Mouse (Mus musculus) cerebral cortex, adult 2 months (tissue): ENCODE measurements around the gene Psmg4.

ENCODE experiments used
- WGBS: fragments of 180-500 bp; shearing (Covaris S2); methylation state at CpG from one replicate; pipeline ENCODE4 v1.1.7; 2018; 5-methylcytosine and 5-hydroxymethylcytosine counted together

Psmg4 gene

GRCm38 (mm10) chr13:34162491-34163303 is at the start of gene Psmg4:
Gene Psmg4, plus strand, starts transcription at chr13:34162964.
- WGBS: 3% methylated on average over 44 of the region's 44 CpGs

- 82% methylated on average over 3 of the region's 3 CpGs for WGBS
Measured at GRCm38 (mm10) chr13:34113086-34113485, 49.7 kb upstream of the Psmg4 start.

DNA sequence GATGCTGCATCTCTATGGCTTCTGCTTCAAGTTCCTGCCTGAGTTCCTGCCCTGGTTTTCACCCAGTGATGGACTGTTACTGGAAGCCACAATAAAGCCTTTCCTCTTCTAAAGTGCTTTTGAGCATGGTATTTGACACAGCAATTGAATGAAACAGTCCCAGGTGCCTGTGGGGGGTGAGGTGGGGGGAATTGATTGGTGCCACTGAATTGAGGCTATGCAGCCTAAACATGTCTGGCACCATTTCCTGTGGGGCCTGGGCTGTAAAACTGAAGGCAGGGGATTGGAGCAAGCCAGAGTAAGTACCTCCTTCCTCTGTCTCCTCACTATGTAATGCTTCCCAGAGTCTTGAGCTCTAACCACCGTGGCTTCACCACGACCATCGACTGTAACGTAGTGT is 48.1 kb upstream of the Psmg4 start:
- 68% methylated on average over 4 of the region's 4 CpGs for WGBS

- 91% methylated on average over 6 of the region's 6 CpGs for WGBS
Measured at GRCm38 (mm10) chr13:34116508-34116907, 46.3 kb upstream of the Psmg4 start.

DNA sequence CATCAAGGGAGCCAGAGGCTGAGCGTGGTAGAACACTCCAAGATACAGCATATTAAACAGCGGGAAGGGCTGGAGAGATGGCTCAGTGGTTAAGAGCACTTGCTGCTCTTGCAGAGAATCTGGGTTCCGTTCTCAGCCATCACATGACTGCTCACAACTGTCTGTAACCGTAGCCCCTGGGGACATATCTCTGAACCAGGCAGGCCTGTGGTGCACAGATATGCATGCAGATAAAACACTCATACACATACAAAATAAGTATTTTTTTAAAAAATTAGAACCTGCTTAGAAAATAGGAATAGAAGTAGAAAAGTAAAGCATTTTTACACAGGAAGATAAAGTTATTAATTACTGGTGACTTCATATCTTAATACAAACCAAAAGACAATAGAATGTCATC is 43.9 kb upstream of the Psmg4 start:
- 86% methylated on average over 4 of the region's 4 CpGs for WGBS

GRCm38 (mm10) chr13:34119406-34119805 is 43.4 kb upstream of the Psmg4 start:
- 73% methylated on average over 4 of the region's 4 CpGs for WGBS

- WGBS: 98% methylated on average over 2 of the region's 2 CpGs
Measured at GRCm38 (mm10) chr13:34120536-34120935, 42.2 kb upstream of the Psmg4 start.

GRCm38 (mm10) chr13:34125711-34126110 is 37.1 kb upstream of the Psmg4 start:
- 47% methylated on average over 4 of the region's 4 CpGs for WGBS

- 40% methylated on average over 9 of the region's 9 CpGs for WGBS
Measured at GRCm38 (mm10) chr13:34128276-34129114, 34.3 kb upstream of the Psmg4 start.

DNA sequence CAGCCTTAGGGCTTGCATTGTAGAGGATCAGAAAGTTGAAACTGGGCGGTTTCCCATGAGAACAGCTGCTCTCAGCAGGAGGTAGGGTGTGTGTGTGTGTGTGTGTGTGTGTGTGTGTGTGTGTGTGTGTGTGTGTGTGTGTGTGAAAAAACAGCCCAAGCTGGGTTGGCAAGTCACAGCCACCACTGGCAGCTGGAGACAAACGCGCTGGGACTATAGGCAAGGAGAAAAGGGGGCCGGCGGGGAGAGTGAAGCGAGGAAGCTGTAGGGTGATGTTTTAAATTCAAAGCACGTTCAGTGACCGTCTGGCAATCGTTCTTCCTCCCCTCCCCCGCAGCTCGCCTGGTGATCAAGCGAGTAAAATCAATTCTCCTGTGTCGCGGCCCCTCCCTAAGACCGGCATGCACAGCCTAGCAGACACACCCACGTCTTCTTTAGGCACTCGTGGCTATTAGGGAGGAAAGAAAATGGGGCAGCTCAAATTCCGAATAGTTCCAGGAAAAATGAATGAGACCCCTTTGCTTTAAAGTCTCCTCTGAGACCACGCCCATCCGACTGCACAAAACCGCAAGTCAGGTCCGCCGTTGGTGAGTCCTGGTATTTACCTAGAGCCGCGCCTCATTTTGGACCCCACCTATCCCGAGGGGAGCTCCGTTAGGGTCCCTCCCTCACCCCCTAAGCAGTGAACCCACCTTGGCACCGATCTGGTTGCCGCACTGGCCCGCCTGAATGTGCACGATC is 33.1 kb upstream of the Psmg4 start:
- under 1% methylated on average over 31 of the region's 31 CpGs for WGBS

- WGBS: under 1% methylated on average over 26 of the region's 26 CpGs
Measured at GRCm38 (mm10) chr13:34130226-34130731, 32.5 kb upstream of the Psmg4 start, which contains the start of gene Tubb2b. Gene Tubb2b, minus strand, starts transcription at chr13:34130466.

GRCm38 (mm10) chr13:34131011-34131707 is 31.6 kb upstream of the Psmg4 start:
- 5% methylated on average over 24 of the region's 24 CpGs for WGBS

GRCm38 (mm10) chr13:34131708-34132060 is 31.1 kb upstream of the Psmg4 start:
- 13% methylated on average over 10 of the region's 10 CpGs for WGBS

GRCm38 (mm10) chr13:34132299-34132698 is 30.5 kb upstream of the Psmg4 start:
- WGBS: 24% methylated on average over 15 of the region's 15 CpGs

- 25% methylated on average over 6 of the region's 6 CpGs for WGBS
Measured at GRCm38 (mm10) chr13:34132875-34133274, 29.9 kb upstream of the Psmg4 start.

DNA sequence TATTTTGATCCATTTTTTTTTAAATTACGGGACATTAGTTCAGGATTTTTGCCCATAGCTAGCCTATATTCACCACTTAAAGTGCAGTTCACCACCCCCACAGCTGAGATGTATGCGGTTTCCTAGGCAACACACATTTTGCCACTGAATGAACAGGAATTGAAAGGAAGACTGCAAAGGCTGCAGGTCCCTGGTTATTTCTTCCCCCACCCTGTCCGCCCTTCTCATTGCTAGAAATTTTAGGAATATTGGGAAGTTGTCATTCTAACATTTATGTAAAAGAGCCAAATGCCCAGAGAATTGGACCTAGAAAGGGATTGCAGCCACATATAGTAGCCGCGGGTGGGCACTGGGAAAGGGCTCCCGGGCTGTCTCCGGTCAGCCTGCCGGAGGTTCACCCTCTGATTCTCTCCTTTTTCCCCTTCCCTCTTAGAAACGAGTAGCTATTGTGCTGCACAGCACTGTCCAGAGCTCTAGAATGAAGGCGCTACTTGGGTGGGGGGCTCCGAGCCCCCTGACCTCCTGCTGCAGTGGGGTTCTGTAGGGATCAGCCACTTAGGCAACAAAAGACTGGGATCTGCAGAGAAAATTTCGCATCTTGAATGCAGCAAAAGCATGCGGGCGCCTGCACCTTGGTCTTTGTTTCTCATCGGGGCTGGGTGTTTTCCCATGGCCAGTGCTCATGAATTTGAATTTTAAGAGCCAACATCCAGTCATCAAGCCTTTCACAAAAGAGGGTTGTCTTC is 29.3 kb upstream of the Psmg4 start:
- WGBS: 13% methylated on average over 15 of the region's 15 CpGs

- WGBS: 42% methylated on average over 7 of the region's 7 CpGs
Measured at GRCm38 (mm10) chr13:34134276-34134675, 28.5 kb upstream of the Psmg4 start.

GRCm38 (mm10) chr13:34136605-34137004 is 26.2 kb upstream of the Psmg4 start:
- 31% methylated on average over 7 of the region's 7 CpGs for WGBS

DNA sequence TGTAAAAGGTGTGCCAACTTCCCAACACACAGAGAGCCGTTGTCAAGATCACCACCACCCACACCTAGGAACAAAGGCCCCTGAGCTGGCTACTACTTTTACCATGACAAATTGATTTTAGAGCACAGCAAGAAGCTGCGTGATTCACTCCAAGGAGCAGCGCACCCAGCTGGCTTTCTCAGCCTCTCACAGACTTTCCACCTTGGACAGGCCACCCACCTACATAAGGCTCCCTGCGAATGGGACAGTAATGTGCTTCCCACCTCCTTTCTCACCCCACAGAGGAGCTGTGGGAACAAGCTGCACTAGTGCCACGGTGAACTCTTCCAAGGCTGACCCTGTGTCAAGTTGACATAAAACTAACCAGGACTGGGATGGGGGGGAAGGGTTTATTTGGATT is 19.4 kb upstream of the Psmg4 start:
- 64% methylated on average over 5 of the region's 5 CpGs for WGBS

DNA sequence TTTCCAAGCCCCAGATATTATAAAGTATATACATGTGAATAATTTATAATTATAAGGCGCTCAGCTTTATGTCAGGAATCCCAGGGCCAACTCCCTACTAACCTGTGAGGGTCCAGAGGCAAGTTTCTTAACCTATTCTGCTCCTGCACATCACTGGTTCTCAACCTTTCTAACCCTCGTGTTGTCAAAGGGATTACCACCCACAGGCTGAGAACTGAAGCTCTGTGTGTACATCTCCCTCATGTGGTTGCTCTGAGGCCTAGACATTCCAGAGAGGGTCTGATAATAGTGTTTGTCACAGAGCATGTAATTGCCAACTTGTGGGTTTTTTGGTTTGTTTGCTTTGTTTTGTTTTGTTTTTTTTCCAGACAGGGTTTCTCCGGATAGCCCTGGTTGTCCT is 15.8 kb upstream of the Psmg4 start:
- WGBS: 68% methylated on average over 3 of the region's 3 CpGs

- WGBS: 63% methylated on average over 3 of the region's 3 CpGs
Measured at GRCm38 (mm10) chr13:34148181-34148580, 14.6 kb upstream of the Psmg4 start.
